Mouse (Mus musculus) hindbrain, embryonic 16.5 days (tissue): ENCODE data around the gene Wdr45. TPM values are rescaled to one million over a fixed set of nuclear protein-coding genes. Genes with fewer than 3 reads are reported as not detected.
"Not testable (repeated sequence)": the region's sequence is repeated elsewhere in the genome, so short reads cannot be mapped to it uniquely, and the experiment has no call there.

Experiments used
- ATAC-seq: fragments of 200-750 bp; cut with Nextera tagmentation; 2 replicates; pipeline ENCODE4 v1.8.0; 2017; ENCODE audit warnings: moderate TSS enrichment, moderate library complexity
- H3K27ac ChIP-seq: fragments of 300-500 bp; sonication (generic); 2 replicates; pipeline ENCODE4 v1.5.1; 2014; ENCODE audit warnings: low read depth, mild to moderate bottlenecking, control low read depth, low read length, moderate library complexity
- H3K27me3 ChIP-seq: fragments of 300-500 bp; sonication (generic); replicated peaks from 2 replicates; pipeline ENCODE4 v1.6.1; 2014; ENCODE audit warnings: low read length; ENCODE audit not compliant: control insufficient read depth, insufficient read depth
- H3K36me3 ChIP-seq: fragments of 300-500 bp; sonication (generic); 2 replicates; pipeline ENCODE4 v1.6.1; 2014; ENCODE audit warnings: mild to moderate bottlenecking, low read length, moderate library complexity, mixed read lengths; ENCODE audit not compliant: control insufficient read depth, insufficient read depth
- H3K4me1 ChIP-seq: fragments of 300-500 bp; sonication (generic); 2 replicates; pipeline ENCODE4 v1.6.1; 2014; ENCODE audit warnings: low read depth, low read length; ENCODE audit not compliant: control insufficient read depth, insufficient read depth
- H3K4me2 ChIP-seq: fragments of 300-500 bp; sonication (generic); 2 replicates; pipeline ENCODE4 v1.6.1; 2014; ENCODE audit warnings: mild to moderate bottlenecking, low read length, control low read depth, moderate library complexity
- H3K4me3 ChIP-seq: fragments of 300-500 bp; sonication (generic); 2 replicates; pipeline ENCODE4 v1.5.1; 2014; ENCODE audit warnings: mild to moderate bottlenecking, low read length, control low read depth, moderate library complexity
- H3K9ac ChIP-seq: fragments of 300-500 bp; sonication (generic); 2 replicates; pipeline ENCODE4 v1.6.1; 2014; ENCODE audit warnings: low read depth, mild to moderate bottlenecking, control low read depth, low read length, moderate library complexity
- H3K9me3 ChIP-seq: fragments of 300-500 bp; sonication (generic); 2 replicates; pipeline ENCODE4 v1.6.1; 2014; ENCODE audit warnings: mild to moderate bottlenecking, low read length, moderate library complexity; ENCODE audit not compliant: control insufficient read depth
- WGBS: fragments of 180-500 bp; shearing (Covaris S2); extraction: QIAGEN DNeasy Blood & Tissue Kit; methylation state at CpG from one replicate; pipeline ENCODE4 v1.1.7; 2014; 5-methylcytosine and 5-hydroxymethylcytosine counted together
- polyA plus RNA-seq: library from polyadenylated mRNA; unstranded; fragments of >200 nt; fragmentation: Nextera tagmentation; extraction: Ambion mirVana; gene quantifications from 2 replicates; pipeline ENCODE4 v1.2.1, GENCODE M21; 2015

Wdr45 gene
- polyA plus RNA-seq, 1 experiment from 2014 or later = 36.3 TPM

DNA sequence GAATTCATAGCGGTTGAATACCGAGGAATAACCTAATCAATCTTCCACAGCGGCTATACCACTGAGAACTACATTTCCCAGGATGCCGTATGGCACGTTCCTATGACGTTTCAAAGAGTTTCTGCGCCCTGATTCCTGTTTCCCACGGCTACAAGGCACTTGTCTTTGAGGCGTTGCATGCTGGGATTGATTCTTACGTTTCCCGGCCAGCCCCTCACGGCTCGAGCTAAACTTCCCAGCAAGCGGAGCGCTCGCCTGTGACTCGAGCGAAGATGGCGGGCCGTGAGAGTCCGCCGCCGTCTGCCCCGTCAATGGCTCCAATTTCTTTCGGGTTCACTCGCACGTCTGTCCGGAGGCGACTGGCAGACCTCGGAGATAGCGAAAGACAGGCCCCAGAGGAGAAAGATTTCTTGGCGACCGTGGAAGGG lies 17.2 kb upstream of the Wdr45 start, which contains the start of gene Gpkow:
TSS of gene Gpkow (plus strand) at position 178 of the 428 bp plus-strand sequence.
- no peaks in the 10 kb centered on the region for H3K4me1 ChIP-seq
- H3K36me3 ChIP-seq = no peaks in the 10 kb centered on the region
- peak within 1 kb of the TSS; percentile 39; the same call in 1 of the 2 replicates for H3K9ac ChIP-seq
- no peak within 1 kb of the TSS for H3K27ac ChIP-seq
- H3K4me3 ChIP-seq = peak within 1 kb of the TSS; percentile 44
- no peaks in the 10 kb centered on the region for H3K9me3 ChIP-seq
- no peaks in the 10 kb centered on the region for H3K27me3 ChIP-seq
- peak within 1 kb of the TSS; percentile 58 for H3K4me2 ChIP-seq
- 18% methylated on average over 33 of the region's 33 CpGs for WGBS
- peak; percentile 96 for ATAC-seq

DNA sequence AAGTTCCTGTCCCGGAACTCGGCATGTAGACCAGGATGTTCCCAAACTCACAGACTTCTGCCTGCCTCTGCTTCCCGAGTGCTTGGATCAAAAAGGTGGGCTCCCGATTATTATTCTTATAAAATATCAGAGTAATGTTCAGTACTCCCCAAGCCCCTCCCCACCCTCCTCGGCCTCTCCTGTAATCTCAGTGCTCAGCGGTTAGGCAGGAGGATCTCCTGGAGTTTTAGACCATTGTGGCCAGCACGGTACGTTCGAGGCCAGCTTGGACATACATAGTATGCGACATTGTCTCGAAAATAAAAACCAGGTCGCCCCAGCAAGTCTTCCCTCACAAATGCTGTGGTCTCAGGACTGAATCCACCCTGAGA lies 384 bp upstream of the Wdr45 start:
- Histone ChIP-seq H3K4me2 (peak overlapping the region; percentile 55), H3K9ac (peak overlapping the region; percentile 43; the same call in 1 of the 2 replicates), H3K4me3 (peak overlapping the region; percentile 35)
- not testable (repeated sequence) for H3K9me3 ChIP-seq, H3K27me3 ChIP-seq, ATAC-seq, H3K4me1 ChIP-seq, H3K27ac ChIP-seq, H3K36me3 ChIP-seq
- WGBS = 26% methylated on average over 5 of the region's 12 CpGs

DNA sequence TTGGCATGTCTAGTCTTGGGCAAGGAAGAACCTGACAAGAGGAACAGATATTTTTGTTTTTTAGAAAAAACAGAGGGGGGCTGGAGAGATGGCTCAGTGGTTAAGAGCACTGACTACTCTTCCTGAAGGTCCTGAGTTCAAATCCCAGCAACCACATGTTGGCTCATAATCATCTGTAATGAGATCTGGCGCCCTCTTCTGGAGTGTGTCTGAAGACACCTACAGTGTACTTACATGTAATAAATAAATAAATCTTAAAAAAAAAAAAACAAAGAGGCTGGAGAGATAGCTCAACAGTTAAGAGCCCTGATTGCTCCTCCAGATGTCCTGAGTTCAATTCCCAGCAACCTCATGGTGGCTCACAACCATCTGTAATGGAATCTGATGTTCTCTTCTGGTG lies 1.9 kb downstream of the Wdr45 start:
- H3K4me3 ChIP-seq, H3K36me3 ChIP-seq, H3K9ac ChIP-seq, H3K9me3 ChIP-seq, H3K27me3 ChIP-seq, H3K4me1 ChIP-seq, H3K4me2 ChIP-seq, ATAC-seq, H3K27ac ChIP-seq: not testable (repeated sequence)
- WGBS = 57% methylated on average over 1 of the region's 1 CpGs

DNA sequence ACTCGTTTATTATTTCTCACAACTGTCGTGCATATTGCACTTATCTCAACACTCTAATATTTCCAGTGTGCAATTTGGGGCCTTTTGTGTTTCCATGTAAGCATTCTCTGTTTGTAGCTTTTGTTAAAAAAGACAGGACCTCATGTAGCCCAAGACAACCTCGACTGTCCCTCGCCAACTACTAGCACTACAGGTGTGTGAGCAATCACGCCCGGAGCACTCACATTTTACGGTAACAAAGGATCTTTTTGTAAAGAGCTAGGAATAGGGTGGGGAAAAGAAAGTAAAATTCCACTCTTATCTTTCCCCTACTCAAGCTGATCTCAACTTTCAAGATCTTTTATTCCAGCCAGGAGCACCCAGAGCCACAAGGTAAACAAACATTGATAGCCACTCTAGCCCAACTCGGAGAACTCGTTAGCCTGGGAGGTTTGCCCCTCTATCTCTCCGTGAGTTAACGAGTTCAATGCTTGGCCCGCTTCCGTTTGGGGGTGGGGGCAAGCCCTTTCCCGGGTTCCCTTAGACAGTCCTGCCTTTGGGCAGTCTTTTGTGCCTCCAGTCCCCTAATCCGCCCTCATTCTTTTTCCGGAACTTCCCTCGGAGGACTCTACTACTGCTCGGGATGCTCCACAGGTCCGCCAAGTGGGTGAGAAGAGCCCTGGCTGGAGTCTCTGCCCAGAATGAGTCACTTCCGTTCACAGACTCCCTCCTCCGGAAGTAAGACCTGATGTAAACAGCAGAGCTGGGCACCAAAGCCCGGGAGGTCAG lies 7.6 kb downstream of the Wdr45 start, which contains the start of gene Gm45208:
TSS of gene Gm45208 (plus strand) at position 732 of the 768 bp plus-strand sequence.
- peak within 1 kb of the TSS; percentile 74 for H3K4me2 ChIP-seq
- peak within 1 kb of the TSS; percentile 91 for H3K27ac ChIP-seq
- no peaks in the 10 kb centered on the region for H3K27me3 ChIP-seq
- H3K4me3 ChIP-seq = peak within 1 kb of the TSS; percentile 60
- peak; percentile 94 for ATAC-seq
- H3K9me3 ChIP-seq = no peaks in the 10 kb centered on the region; the same call in 1 of the 2 replicates
- peak within 1 kb of the TSS; percentile 74 for H3K9ac ChIP-seq
- WGBS = 27% methylated on average over 22 of the region's 22 CpGs
- H3K4me1 ChIP-seq = peaks cover 4% of the 10 kb centered on the region
- peaks cover 2% of the 10 kb centered on the region; the same call in 1 of the 2 replicates for H3K36me3 ChIP-seq

DNA sequence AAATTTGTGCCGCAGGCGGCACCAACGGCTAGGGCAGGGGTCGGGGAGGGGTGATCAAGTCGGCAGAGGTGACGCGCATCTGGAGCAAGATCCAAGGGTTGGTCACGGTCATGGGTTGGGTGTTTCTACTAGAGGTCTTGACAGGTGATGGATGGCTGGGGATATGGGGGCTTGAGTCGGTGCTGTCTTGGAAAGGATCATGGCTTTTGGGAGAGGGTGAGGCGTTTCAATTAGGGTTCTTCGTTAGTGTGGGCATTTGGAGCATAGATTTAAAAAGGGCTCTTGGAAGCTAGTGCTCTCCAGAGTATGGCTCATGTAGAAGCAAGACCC lies 8.1 kb downstream of the Wdr45 start:
- Histone ChIP-seq H3K36me3 (peaks cover 2% of the 10 kb centered on the region; the same call in 1 of the 2 replicates), H3K9ac (peak overlapping the region; percentile 74), H3K9me3 (no peaks in the 10 kb centered on the region; the same call in 1 of the 2 replicates), H3K27ac (peak overlapping the region; percentile 91), H3K4me2 (peak overlapping the region; percentile 74), H3K27me3 (no peaks in the 10 kb centered on the region), H3K4me1 (peaks cover 4% of the 10 kb centered on the region), H3K4me3 (peak overlapping the region; percentile 60)
- ATAC-seq = no peak; the same call in 1 of the 2 replicates
- WGBS = 22% methylated on average over 11 of the region's 11 CpGs

DNA sequence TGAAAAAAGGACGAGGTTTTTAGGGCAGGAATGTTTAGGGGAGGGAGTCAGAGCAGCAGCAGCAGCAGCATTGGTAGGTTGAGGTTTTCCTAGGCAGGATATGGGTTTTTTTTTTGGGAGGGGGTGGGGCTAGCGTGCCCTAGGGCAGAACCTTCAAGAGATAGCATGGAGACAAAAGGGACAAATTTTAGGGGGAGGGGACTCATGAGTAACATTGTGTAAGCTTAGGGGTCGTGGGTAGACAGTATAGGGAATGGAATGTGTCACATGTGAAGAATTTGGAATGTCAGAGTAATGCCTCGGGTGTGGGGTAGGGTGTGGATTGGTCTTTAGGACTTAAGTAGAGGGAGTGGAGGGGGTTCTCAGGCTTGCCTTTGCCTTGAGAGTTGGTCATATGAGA lies 8.6 kb downstream of the Wdr45 start:
- Histone ChIP-seq H3K4me1 (peaks cover 5% of the 10 kb centered on the region), H3K4me3 (peak overlapping the region; percentile 60), H3K4me2 (peak overlapping the region; percentile 74), H3K9ac (peak overlapping the region; percentile 74), H3K27ac (no peak overlapping the region), H3K36me3 (peaks cover 2% of the 10 kb centered on the region; the same call in 1 of the 2 replicates), H3K27me3 (no peaks in the 10 kb centered on the region), H3K9me3 (no peaks in the 10 kb centered on the region; the same call in 1 of the 2 replicates)
- WGBS = 23% methylated on average over 4 of the region's 4 CpGs
- no peak for ATAC-seq

DNA sequence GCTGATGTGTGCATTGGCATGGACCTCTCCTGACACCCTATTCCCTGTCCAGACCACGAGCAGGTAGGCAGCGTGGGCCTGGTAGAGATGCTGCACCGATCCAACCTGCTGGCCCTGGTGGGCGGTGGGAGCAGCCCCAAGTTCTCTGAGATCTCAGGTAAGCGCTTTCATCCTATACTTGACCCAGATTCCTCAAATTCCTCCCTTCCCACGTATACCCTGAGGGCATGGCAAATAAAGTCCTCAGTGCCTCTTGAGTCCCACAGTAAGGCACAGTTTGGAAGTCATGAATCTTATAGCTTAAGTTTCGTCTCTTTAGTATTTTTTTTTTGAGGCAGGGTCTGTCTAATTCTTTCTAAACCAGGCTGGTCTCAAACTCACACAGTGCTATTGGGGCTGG lies 10.0 kb downstream of the Wdr45 start:
- WGBS = 91% methylated on average over 7 of the region's 7 CpGs

DNA sequence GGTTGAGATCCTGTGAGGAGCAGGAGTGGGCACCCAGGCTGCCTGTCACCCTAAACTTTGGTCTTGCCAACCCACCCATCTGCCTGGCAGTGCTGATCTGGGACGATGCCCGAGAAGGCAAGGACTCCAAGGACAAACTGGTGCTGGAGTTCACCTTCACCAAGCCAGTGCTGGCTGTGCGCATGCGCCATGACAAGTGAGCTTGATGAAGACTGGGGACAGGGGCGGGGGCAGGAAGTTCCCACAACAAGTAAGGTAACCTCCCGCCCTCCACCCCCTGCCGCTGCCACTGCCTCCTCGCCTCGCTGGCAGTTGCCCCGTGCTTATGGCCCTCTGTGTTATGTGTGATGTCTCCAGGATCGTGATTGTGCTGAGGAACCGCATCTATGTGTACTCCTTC lies 11.7 kb downstream of the Wdr45 start:
- no peak overlapping the region for H3K27ac ChIP-seq
- no peak for ATAC-seq
- H3K27me3 ChIP-seq = no peaks in the 10 kb centered on the region
- no peak overlapping the region for H3K4me2 ChIP-seq
- no peak overlapping the region for H3K4me3 ChIP-seq
- no peak overlapping the region for H3K9ac ChIP-seq
- peaks cover 2% of the 10 kb centered on the region; the same call in 1 of the 2 replicates for H3K36me3 ChIP-seq
- WGBS = 82% methylated on average over 12 of the region's 12 CpGs
- no peaks in the 10 kb centered on the region; the same call in 1 of the 2 replicates for H3K9me3 ChIP-seq
- H3K4me1 ChIP-seq = peaks cover 7% of the 10 kb centered on the region

More for the DNA sequence above, 10.0 kb downstream of the Wdr45 start:
- H3K4me2 ChIP-seq = no peak overlapping the region
- peaks cover 7% of the 10 kb centered on the region for H3K4me1 ChIP-seq
- H3K27ac ChIP-seq = no peak overlapping the region
- H3K27me3 ChIP-seq = no peaks in the 10 kb centered on the region
- no peak for ATAC-seq
- H3K36me3 ChIP-seq = peaks cover 2% of the 10 kb centered on the region; the same call in 1 of the 2 replicates
- H3K9ac ChIP-seq = no peak overlapping the region
- H3K4me3 ChIP-seq = no peak overlapping the region
- no peaks in the 10 kb centered on the region; the same call in 1 of the 2 replicates for H3K9me3 ChIP-seq

DNA sequence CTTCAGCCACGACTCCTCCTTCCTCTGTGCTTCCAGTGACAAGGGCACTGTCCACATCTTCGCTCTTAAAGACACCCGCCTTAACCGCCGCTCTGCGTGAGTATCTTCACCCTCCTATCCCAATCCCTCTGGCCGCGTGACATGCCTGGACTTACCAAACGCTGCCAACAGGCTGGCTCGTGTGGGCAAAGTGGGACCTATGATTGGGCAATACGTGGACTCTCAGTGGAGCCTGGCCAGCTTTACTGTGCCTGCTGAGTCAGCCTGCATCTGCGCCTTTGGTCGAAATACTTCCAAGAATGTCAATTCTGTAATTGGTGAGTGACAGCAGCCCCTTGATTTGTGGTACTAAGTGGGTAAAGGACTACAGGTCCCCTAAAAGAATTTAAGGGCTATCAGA lies 13.0 kb downstream of the Wdr45 start:
- H3K27me3 ChIP-seq = no peaks in the 10 kb centered on the region
- no peak overlapping the region for H3K9ac ChIP-seq
- peaks cover 7% of the 10 kb centered on the region for H3K4me1 ChIP-seq
- peaks cover 2% of the 10 kb centered on the region; the same call in 1 of the 2 replicates for H3K36me3 ChIP-seq
- no peaks in the 10 kb centered on the region; the same call in 1 of the 2 replicates for H3K9me3 ChIP-seq
- no peak overlapping the region for H3K27ac ChIP-seq
- H3K4me3 ChIP-seq = no peak overlapping the region
- ATAC-seq = no peak
- no peak overlapping the region for H3K4me2 ChIP-seq
- 94% methylated on average over 13 of the region's 13 CpGs for WGBS
